Mouse (Mus musculus) bone marrow, adult 2 months (tissue): ENCODE measurements around the gene Phrf1. TPM values are rescaled to one million over a fixed set of nuclear protein-coding genes. Genes with fewer than 3 reads are reported as not detected.
A peak's percentile ranks its signal among the peaks of the same experiment; 100 is the strongest.

Experiments
- H3K27ac ChIP-seq: fragments of 200-500 bp; 2 replicates; pipeline ENCODE4 v1.5.1; 2012; ENCODE audit warnings: low read depth, mild to moderate bottlenecking, control low read depth, inconsistent platforms, low read length; ENCODE audit not compliant: control insufficient read depth, poor library complexity, insufficient read depth
- H3K4me1 ChIP-seq: fragments of 200-500 bp; 2 replicates; pipeline ENCODE4 v1.6.1; 2011; ENCODE audit warnings: low read length; ENCODE audit not compliant: control insufficient read depth, insufficient read depth
- H3K4me3 ChIP-seq: fragments of 200-500 bp; replicated peaks from 2 replicates; pipeline ENCODE3; 2011; ENCODE audit warnings: mild to moderate bottlenecking, low read depth, low read length, control low read depth; ENCODE audit not compliant: control insufficient read depth
- CTCF ChIP-seq: fragments of 200-500 bp; IDR thresholded peaks from 2 replicates; pipeline ENCODE4 v1.5.1; 2011; ENCODE audit warnings: low read length, control low read depth; ENCODE audit not compliant: control insufficient read depth, insufficient read depth
- POLR2A ChIP-seq: fragments of 200-500 bp; IDR thresholded peaks from 2 replicates; pipeline ENCODE4 v1.6.1; 2011; ENCODE audit warnings: low read depth, mild to moderate bottlenecking, control low read depth, low read length, borderline replicate concordance; ENCODE audit not compliant: control insufficient read depth
- WGBS: fragments of 180-500 bp; shearing (Covaris S2); methylation state at CpG from one replicate; pipeline ENCODE4 v1.1.7; 2018; 5-methylcytosine and 5-hydroxymethylcytosine counted together
- polyA plus RNA-seq: library from polyadenylated mRNA; stranded (reverse); fragments of >200 nt; gene quantifications from 2 replicates; pipeline ENCODE4 v1.2.4, GENCODE M21; 2011; ENCODE audit warnings: low replicate concordance; ENCODE audit not compliant: missing spikeins, insufficient read depth, insufficient read length

Phrf1 gene
- polyA plus RNA-seq, 1 experiment, result 130 TPM

DNA sequence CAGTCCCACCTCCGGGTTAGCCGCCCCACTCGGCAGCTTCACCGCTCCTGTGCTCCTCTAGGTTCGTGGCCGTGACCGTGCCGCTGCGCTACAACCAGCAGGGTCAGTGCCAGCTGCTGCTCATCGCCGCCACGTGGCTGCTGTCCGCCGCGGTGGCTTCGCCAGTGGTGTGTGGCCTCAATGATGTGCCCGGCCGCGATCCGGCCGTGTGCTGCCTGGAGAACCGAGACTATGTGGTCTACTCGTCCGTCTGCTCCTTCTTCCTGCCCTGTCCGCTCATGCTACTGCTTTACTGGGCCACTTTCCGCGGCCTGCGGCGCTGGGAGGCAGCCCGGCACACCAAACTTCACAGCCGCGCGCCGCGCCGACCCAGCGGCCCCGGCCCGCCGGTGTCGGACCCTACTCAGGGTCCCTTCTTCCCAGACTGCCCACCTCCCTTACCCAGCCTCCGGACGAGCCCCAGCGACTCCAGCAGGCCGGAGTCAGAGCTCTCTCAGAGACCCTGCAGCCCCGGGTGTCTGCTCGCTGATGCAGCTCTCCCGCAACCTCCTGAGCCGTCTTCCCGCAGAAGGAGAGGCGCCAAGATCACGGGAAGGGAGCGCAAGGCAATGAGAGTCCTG lies 65.4 kb downstream of the Phrf1 start:
- 2% methylated on average over 53 of the region's 53 CpGs for WGBS
- Histone ChIP-seq H3K4me3 (no peak overlapping the region), H3K27ac (no peak overlapping the region), H3K4me1 (no peaks in the 10 kb centered on the region; the same call in none of the 2 replicates)
- TF ChIP-seq POLR2A, result peak; percentile 31; the same call in 1 of the 2 replicates
- TF ChIP-seq CTCF, result peak; percentile 9; the same call in 1 of the 2 replicates

DNA sequence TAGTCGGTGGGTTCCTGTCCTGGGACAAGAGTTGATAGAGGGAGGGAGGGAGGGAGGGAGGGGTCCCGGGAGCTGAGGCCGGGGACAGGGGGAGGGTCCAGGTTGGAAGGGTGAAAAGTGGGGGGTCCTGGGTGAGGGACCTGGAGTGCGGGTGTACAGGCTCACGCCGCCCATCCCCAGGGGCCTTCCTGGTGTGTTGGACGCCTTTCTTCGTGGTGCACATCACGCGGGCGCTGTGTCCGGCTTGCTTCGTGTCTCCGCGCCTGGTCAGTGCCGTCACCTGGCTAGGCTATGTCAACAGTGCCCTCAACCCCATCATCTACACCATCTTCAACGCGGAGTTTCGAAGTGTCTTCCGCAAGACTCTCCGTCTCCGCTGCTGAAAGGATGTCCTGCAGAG lies 65.9 kb downstream of the Phrf1 start:
- no peak overlapping the region for H3K4me3 ChIP-seq
- no peaks in the 10 kb centered on the region; the same call in none of the 2 replicates for H3K4me1 ChIP-seq
- 10% methylated on average over 22 of the region's 22 CpGs for WGBS
- no peak overlapping the region for H3K27ac ChIP-seq
- TF ChIP-seq CTCF, result no peak

DNA sequence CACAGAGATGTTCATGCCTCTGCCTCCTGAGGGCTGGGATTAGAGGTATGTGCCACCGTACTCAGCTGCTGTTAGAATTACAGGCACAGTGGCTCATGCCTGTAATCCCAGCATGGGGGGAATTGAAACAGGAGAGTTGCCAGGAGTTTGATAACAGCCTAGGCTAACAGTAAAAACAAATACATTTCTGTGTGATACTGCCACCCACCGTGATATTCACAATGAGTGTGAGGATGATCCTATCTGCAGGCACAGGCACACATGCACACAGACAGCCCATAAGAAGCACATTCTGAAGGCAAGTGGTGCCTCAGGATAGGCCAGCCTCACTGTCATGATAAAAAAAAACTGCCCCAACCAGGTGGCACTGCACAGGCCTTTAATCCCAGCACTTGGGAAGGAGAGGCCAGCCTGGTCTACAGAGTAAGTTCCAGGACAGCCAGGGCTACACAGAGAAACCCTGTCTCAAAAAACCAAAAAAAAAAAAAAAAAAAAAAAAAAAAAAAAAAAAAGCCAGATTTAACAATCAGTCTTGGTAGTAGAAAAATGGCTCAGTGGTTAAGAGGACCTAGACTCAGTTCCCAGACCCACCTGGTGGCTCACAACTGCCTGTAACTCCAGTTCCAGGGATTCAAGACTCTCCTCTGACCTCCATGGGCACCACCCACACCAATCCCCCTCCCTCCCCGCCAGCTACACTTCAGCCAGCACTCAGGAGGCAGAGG lies 69.5 kb downstream of the Phrf1 start:
- peaks cover 3% of the 10 kb centered on the region for H3K4me1 ChIP-seq
- no peak overlapping the region for H3K27ac ChIP-seq
- no peak overlapping the region for H3K4me3 ChIP-seq
- TF ChIP-seq CTCF, result no peak
- no peak for TF ChIP-seq POLR2A
- WGBS, result 76% methylated on average over 3 of the region's 3 CpGs

DNA sequence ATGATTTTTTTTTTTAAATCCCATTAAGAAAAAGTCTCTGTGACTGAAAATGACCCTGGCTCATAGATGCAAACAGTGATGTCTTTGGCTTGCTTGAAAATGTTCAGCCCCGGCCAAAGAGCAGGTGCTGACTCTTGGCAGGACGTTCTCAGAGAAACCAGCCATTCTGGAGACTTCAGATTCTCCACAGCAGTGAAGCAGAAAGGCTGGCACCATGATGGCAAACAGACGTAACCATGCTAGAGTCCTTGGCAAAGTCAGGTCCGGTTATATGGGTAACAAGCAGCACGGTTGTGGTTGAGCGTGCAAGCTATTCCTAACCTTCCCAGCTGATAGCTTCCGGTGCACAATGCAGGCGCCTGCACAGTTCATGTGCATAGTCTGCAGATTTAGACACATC lies 70.6 kb downstream of the Phrf1 start:
- WGBS, result 88% methylated on average over 8 of the region's 8 CpGs
- no peak for TF ChIP-seq POLR2A
- Histone ChIP-seq H3K4me1 (peaks cover 3% of the 10 kb centered on the region), H3K27ac (no peak overlapping the region), H3K4me3 (no peak overlapping the region)

DNA sequence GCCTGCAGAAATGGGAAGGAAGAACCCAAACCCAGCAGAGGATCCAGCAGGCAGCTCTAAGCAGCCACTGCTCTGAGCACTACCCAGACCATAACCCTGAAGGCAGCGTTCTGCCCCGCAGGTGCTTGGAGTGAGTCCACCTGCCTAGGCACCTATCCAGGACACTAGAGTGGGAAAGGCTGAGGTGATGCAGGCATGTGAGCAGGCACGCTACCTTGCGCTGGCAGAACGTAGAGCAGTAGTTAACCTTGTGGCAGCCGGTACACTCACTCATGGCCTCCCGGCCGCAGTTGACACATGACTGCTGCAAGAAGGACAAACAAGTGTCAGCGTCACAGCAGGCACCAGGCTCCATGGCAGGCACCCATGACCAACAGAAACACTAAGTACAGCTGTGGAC lies 72.8 kb downstream of the Phrf1 start:
- peaks cover 3% of the 10 kb centered on the region for H3K4me1 ChIP-seq
- 96% methylated on average over 9 of the region's 9 CpGs for WGBS
- H3K27ac ChIP-seq, result no peak overlapping the region
- H3K4me3 ChIP-seq, result no peak overlapping the region
- no peak for TF ChIP-seq POLR2A
- TF ChIP-seq CTCF, result no peak

DNA sequence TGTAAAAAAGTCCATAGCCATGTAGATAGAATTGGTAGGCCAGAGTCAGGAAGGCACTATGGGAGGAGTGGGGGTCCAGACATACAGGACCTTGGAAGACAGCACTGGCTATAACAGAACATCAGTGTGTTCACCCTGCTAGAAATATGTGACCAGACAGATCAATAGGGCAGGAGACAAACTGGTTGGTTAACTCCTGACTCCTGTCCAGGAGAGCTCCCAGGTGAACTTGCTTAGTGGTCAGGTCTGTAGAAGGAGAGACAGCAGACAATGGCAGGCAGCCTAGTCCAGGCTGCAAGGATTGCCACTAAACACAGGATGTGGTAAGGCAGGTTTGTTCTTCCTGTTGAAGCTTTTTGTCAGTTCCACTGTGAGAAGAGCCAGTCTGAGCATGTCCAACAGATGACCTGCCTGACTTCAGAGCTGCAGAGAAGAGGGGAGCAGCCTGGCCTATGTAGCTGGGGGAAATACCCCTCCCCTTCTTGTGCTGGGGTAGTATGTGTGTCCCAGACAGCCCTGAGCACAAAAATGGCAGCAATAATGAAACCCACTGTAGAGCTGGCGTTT lies 74.2 kb downstream of the Phrf1 start:
- WGBS, result 50% methylated on average over 1 of the region's 1 CpGs
- no peak for TF ChIP-seq POLR2A
- TF ChIP-seq CTCF, result no peak
- H3K4me3 ChIP-seq, result no peak overlapping the region
- peak overlapping the region; percentile 34 for H3K27ac ChIP-seq
- H3K4me1 ChIP-seq, result peaks cover 3% of the 10 kb centered on the region

DNA sequence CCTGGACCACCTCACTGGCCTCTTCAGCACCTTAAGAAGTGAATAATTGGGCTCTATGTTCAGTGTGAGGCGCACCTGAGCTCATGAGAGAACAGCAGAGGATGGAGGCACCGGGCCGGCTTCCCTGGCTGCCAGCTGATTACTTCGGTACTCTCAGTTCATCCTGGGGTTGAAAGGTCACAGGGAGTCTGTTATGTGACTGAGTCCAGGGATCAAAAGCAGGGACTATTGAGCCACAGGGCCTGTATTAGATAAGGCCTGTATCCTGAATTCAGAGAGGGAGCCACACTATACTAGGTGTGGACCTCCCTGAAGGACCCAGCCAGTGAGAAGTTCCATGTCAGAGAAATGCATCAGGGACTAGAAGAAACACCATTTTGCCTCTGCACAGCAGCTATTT lies 76.0 kb downstream of the Phrf1 start:
- H3K27ac ChIP-seq, result no peak overlapping the region
- no peak for TF ChIP-seq POLR2A
- TF ChIP-seq CTCF, result no peak
- 90% methylated on average over 4 of the region's 4 CpGs for WGBS
- no peak overlapping the region for H3K4me3 ChIP-seq
- peaks cover 3% of the 10 kb centered on the region for H3K4me1 ChIP-seq

Other genes with a start within 250 kb of the Phrf1 start
- gene Ifitm3, start 218.0 kb upstream of the Phrf1 start, polyA plus RNA-seq, result 166 and 209 TPM in 2 replicates
- 195 and 524 TPM in 2 replicates for gene Ifitm6, start 210.9 kb upstream of the Phrf1 start, polyA plus RNA-seq
- not detected in 2 replicates for gene Gm17387, start 199.7 kb upstream of the Phrf1 start, polyA plus RNA-seq
- 0.36 and 2.1 TPM in 2 replicates for gene B4galnt4, start 167.7 kb upstream of the Phrf1 start, polyA plus RNA-seq
- 5.4 and 15.9 TPM in 2 replicates for gene Pkp3, start 150.6 kb upstream of the Phrf1 start, polyA plus RNA-seq
- gene Sigirr, start 128.2 kb upstream of the Phrf1 start, polyA plus RNA-seq, result 10.4 and 19.8 TPM in 2 replicates
- 2.5 TPM in 1 of 2 replicates, not detected in the other for gene Ano9, start 111.0 kb upstream of the Phrf1 start, polyA plus RNA-seq
- gene Ptdss2, start 106.4 kb upstream of the Phrf1 start, polyA plus RNA-seq, result 66.7 and 84.6 TPM in 2 replicates
- 17.8 and 27.6 TPM in 2 replicates for gene Rnh1, start 55.9 kb upstream of the Phrf1 start, polyA plus RNA-seq
- gene Hras, start 34.8 kb upstream of the Phrf1 start, polyA plus RNA-seq, result 108 and 168 TPM in 2 replicates
- gene Lrrc56, start 34.6 kb upstream of the Phrf1 start, polyA plus RNA-seq, result 2.2 and 3.1 TPM in 2 replicates
- 0.47 and 1.9 TPM in 2 replicates for gene Lmntd2, start 14.7 kb upstream of the Phrf1 start, polyA plus RNA-seq
- 10.1 and 17.9 TPM in 2 replicates for gene Rassf7, start 12.9 kb upstream of the Phrf1 start, polyA plus RNA-seq
- gene Irf7, start 37.7 kb downstream of the Phrf1 start, polyA plus RNA-seq, result 37.9 and 60.3 TPM in 2 replicates
- gene Cdhr5, start 48.0 kb downstream of the Phrf1 start, polyA plus RNA-seq, result not detected in 2 replicates
- gene Sct, start 50.3 kb downstream of the Phrf1 start, polyA plus RNA-seq, result not detected in 2 replicates
- gene Drd4, start 63.2 kb downstream of the Phrf1 start, polyA plus RNA-seq, result not detected in 2 replicates
- 49.1 and 51.4 TPM in 2 replicates for gene Deaf1, start 98.9 kb downstream of the Phrf1 start, polyA plus RNA-seq
- gene Tmem80, start 99.0 kb downstream of the Phrf1 start, polyA plus RNA-seq, result 23.5 and 33.0 TPM in 2 replicates
- gene Eps8l2, start 110.1 kb downstream of the Phrf1 start, polyA plus RNA-seq, result 0.57 and 0.79 TPM in 2 replicates
- gene Taldo1, start 163.4 kb downstream of the Phrf1 start, polyA plus RNA-seq, result 324 and 522 TPM in 2 replicates
- gene Gatd1, start 185.4 kb downstream of the Phrf1 start, polyA plus RNA-seq, result 26.2 and 33.6 TPM in 2 replicates
- 3.4 TPM in 1 of 2 replicates, not detected in the other for gene Cend1, start 200.7 kb downstream of the Phrf1 start, polyA plus RNA-seq
- 18.1 and 30.3 TPM in 2 replicates for gene Slc25a22, start 209.1 kb downstream of the Phrf1 start, polyA plus RNA-seq
- gene Pidd1, start 215.2 kb downstream of the Phrf1 start, polyA plus RNA-seq, result 19.4 and 39.6 TPM in 2 replicates
- gene Rplp2, start 218.6 kb downstream of the Phrf1 start, polyA plus RNA-seq, result 2,580 and 2,615 TPM in 2 replicates
- 14.4 and 21.3 TPM in 2 replicates for gene Pnpla2, start 226.4 kb downstream of the Phrf1 start, polyA plus RNA-seq
- gene Cracr2b, start 232.3 kb downstream of the Phrf1 start, polyA plus RNA-seq, result 12.4 and 20.7 TPM in 2 replicates
- 22.5 and 34.2 TPM in 2 replicates for gene Cd151, start 238.6 kb downstream of the Phrf1 start, polyA plus RNA-seq
- 5.0 and 7.9 TPM in 2 replicates for gene Polr2l, start 246.3 kb downstream of the Phrf1 start, polyA plus RNA-seq
- 13.2 and 16.4 TPM in 2 replicates for gene Tspan4, start 246.5 kb downstream of the Phrf1 start, polyA plus RNA-seq